Mouse (Mus musculus) bone marrow, adult 2 months (tissue): ENCODE results near the gene Sema3c. TPM values are rescaled to one million over a fixed set of nuclear protein-coding genes. Genes with fewer than 3 reads are reported as not detected.

ENCODE experiments used
- H3K27ac ChIP-seq: fragments of 200-500 bp; 2 replicates; pipeline ENCODE4 v1.5.1; 2012; ENCODE audit warnings: low read depth, mild to moderate bottlenecking, control low read depth, inconsistent platforms, low read length; ENCODE audit not compliant: control insufficient read depth, poor library complexity, insufficient read depth
- H3K4me1 ChIP-seq: fragments of 200-500 bp; 2 replicates; pipeline ENCODE4 v1.6.1; 2011; ENCODE audit warnings: low read length; ENCODE audit not compliant: control insufficient read depth, insufficient read depth
- H3K4me3 ChIP-seq: fragments of 200-500 bp; replicated peaks from 2 replicates; pipeline ENCODE3; 2011; ENCODE audit warnings: mild to moderate bottlenecking, low read depth, low read length, control low read depth; ENCODE audit not compliant: control insufficient read depth
- CTCF ChIP-seq: fragments of 200-500 bp; IDR thresholded peaks from 2 replicates; pipeline ENCODE4 v1.5.1; 2011; ENCODE audit warnings: low read length, control low read depth; ENCODE audit not compliant: control insufficient read depth, insufficient read depth
- POLR2A ChIP-seq: fragments of 200-500 bp; IDR thresholded peaks from 2 replicates; pipeline ENCODE4 v1.6.1; 2011; ENCODE audit warnings: low read depth, mild to moderate bottlenecking, control low read depth, low read length, borderline replicate concordance; ENCODE audit not compliant: control insufficient read depth
- WGBS: fragments of 180-500 bp; shearing (Covaris S2); methylation state at CpG from one replicate; pipeline ENCODE4 v1.1.7; 2018; 5-methylcytosine and 5-hydroxymethylcytosine counted together
- polyA plus RNA-seq: library from polyadenylated mRNA; stranded (reverse); fragments of >200 nt; gene quantifications from 2 replicates; pipeline ENCODE4 v1.2.4, GENCODE M21; 2011; ENCODE audit warnings: low replicate concordance; ENCODE audit not compliant: missing spikeins, insufficient read depth, insufficient read length

The Sema3c gene
- polyA plus RNA-seq, 1 experiment = 2.6 TPM

- WGBS = 2% methylated on average over 59 of the region's 59 CpGs
- H3K4me3 ChIP-seq = no peak overlapping the region
Measured at GRCm38 (mm10) chr5:17574413-17575182, 517 bp downstream of the Sema3c start.

GRCm38 (mm10) chr5:17575183-17575495, 1.1 kb downstream of the Sema3c start:
- H3K4me3 ChIP-seq = no peak overlapping the region
- H3K27ac ChIP-seq = no peak overlapping the region
- H3K4me1 ChIP-seq = no peaks in the 10 kb centered on the region
- TF ChIP-seq CTCF (no peak), POLR2A (no peak)
- WGBS = 29% methylated on average over 7 of the region's 7 CpGs

More at GRCm38 (mm10) chr5:17574413-17575182, 517 bp downstream of the Sema3c start:
- TF ChIP-seq POLR2A (no peak), CTCF (no peak)
- Histone ChIP-seq H3K4me1 (no peaks in the 10 kb centered on the region), H3K27ac (no peak overlapping the region; the same call in 1 of the 2 replicates)

- H3K4me1 ChIP-seq = no peaks in the 10 kb centered on the region
- no peak overlapping the region for H3K27ac ChIP-seq
- 47% methylated on average over 2 of the region's 2 CpGs for WGBS
- TF ChIP-seq CTCF (no peak), POLR2A (no peak)
- H3K4me3 ChIP-seq = no peak overlapping the region
Measured at GRCm38 (mm10) chr5:17576069-17576468, 2.0 kb downstream of the Sema3c start.

- Histone ChIP-seq H3K4me3 (no peak overlapping the region), H3K4me1 (no peaks in the 10 kb centered on the region), H3K27ac (no peak overlapping the region)
- 39% methylated on average over 2 of the region's 2 CpGs for WGBS
- TF ChIP-seq CTCF = no peak
- TF ChIP-seq POLR2A = no peak
Measured at GRCm38 (mm10) chr5:17582047-17582515, 8.0 kb downstream of the Sema3c start.

GRCm38 (mm10) chr5:17584299-17584945, 10.3 kb downstream of the Sema3c start:
- WGBS = 45% methylated on average over 2 of the region's 2 CpGs
- TF ChIP-seq CTCF = no peak
- Histone ChIP-seq H3K27ac (no peak overlapping the region), H3K4me3 (no peak overlapping the region), H3K4me1 (no peaks in the 10 kb centered on the region)

GRCm38 (mm10) chr5:17586518-17587210, 12.6 kb downstream of the Sema3c start:
- 74% methylated on average over 2 of the region's 2 CpGs for WGBS
- no peak for TF ChIP-seq POLR2A
- TF ChIP-seq CTCF = no peak
- H3K4me1 ChIP-seq = no peaks in the 10 kb centered on the region
- H3K27ac ChIP-seq = no peak overlapping the region
- H3K4me3 ChIP-seq = no peak overlapping the region

- Histone ChIP-seq H3K27ac (no peak overlapping the region), H3K4me3 (no peak overlapping the region), H3K4me1 (no peaks in the 10 kb centered on the region)
- TF ChIP-seq CTCF (no peak), POLR2A (no peak)
- 78% methylated on average over 3 of the region's 3 CpGs for WGBS
Measured at GRCm38 (mm10) chr5:17591908-17592307, 17.8 kb downstream of the Sema3c start.

- no peak for TF ChIP-seq CTCF
- TF ChIP-seq POLR2A = no peak
- Histone ChIP-seq H3K4me1 (no peaks in the 10 kb centered on the region), H3K4me3 (no peak overlapping the region), H3K27ac (no peak overlapping the region)
- 54% methylated on average over 4 of the region's 4 CpGs for WGBS
Measured at GRCm38 (mm10) chr5:17601700-17602099, 27.6 kb downstream of the Sema3c start.
